Mouse (Mus musculus) ovary, adult 18-20 months (tissue): Measurements from ENCODE around the gene Abracl.
A peak's percentile ranks its signal among the peaks of the same experiment; 100 is the strongest.

Experiments used
- DNase-seq: peaks from one replicate; pipeline ENCODE4 v3.0.0; 2022; ENCODE audit warnings: low spot score, mixed read lengths

Abracl gene

GRCm38 (mm10) chr10:18022741-18023347, at the start of gene Abracl:
Abracl (minus strand) TSS chr10:18023288.
- DNase-seq, result peak; percentile 72

GRCm38 (mm10) chr10:18072871-18073270, 49.8 kb upstream of the Abracl start:
- no peak for DNase-seq

GRCm38 (mm10) chr10:18070616-18071015, 47.5 kb upstream of the Abracl start:
- no peak for DNase-seq

- DNase-seq, result peak; percentile 47
These were observed 47.1 kb upstream of the Abracl start for GRCm38 (mm10) chr10:18070144-18070543.

- no peak for DNase-seq
These were observed 46.5 kb upstream of the Abracl start for GRCm38 (mm10) chr10:18069576-18069975.

GRCm38 (mm10) chr10:18068880-18069279, 45.8 kb upstream of the Abracl start:
- no peak for DNase-seq

- no peak for DNase-seq
These were observed 44.8 kb upstream of the Abracl start for GRCm38 (mm10) chr10:18067761-18068446.

GRCm38 (mm10) chr10:18066031-18066439, 42.9 kb upstream of the Abracl start:
- DNase-seq, result no peak

GRCm38 (mm10) chr10:18064606-18065228, 41.6 kb upstream of the Abracl start:
- no peak for DNase-seq

GRCm38 (mm10) chr10:18061533-18061932, 38.4 kb upstream of the Abracl start:
- DNase-seq, result no peak

- no peak for DNase-seq
These were observed 37.7 kb upstream of the Abracl start for GRCm38 (mm10) chr10:18060778-18061177.

- no peak for DNase-seq
These were observed 36.7 kb upstream of the Abracl start for GRCm38 (mm10) chr10:18059807-18060206.

- DNase-seq, result no peak
These were observed 35.7 kb upstream of the Abracl start for GRCm38 (mm10) chr10:18058681-18059338.

- no peak for DNase-seq
These were observed 33.3 kb upstream of the Abracl start for GRCm38 (mm10) chr10:18056391-18056745.

GRCm38 (mm10) chr10:18055696-18056390, 32.8 kb upstream of the Abracl start, which contains the start of gene Reps1:
Reps1 (plus strand) TSS chr10:18055861.
- DNase-seq, result no peak

- DNase-seq, result peak; percentile 76
These were observed 32.1 kb upstream of the Abracl start for GRCm38 (mm10) chr10:18055009-18055695.

- DNase-seq, result no peak
These were observed 24.5 kb upstream of the Abracl start for GRCm38 (mm10) chr10:18047380-18048146.

- DNase-seq, result no peak
These were observed 23.3 kb upstream of the Abracl start for GRCm38 (mm10) chr10:18046380-18046779.

GRCm38 (mm10) chr10:18036849-18037248, 13.8 kb upstream of the Abracl start:
- no peak for DNase-seq

GRCm38 (mm10) chr10:18034408-18034807, 11.3 kb upstream of the Abracl start:
- DNase-seq, result no peak

GRCm38 (mm10) chr10:18022312-18022711, 776 bp downstream of the Abracl start:
- DNase-seq, result peak; percentile 69
